Mouse (Mus musculus) gastrocnemius, postnatal 25 days (tissue): ENCODE measurements at regions not wholly inside any gene's neighbourhood (a gene's known extent, or its start where the extent isn't known, plus 50 kb on each side); places are given as distances from the start of the nearest gene placed in this dataset.

ENCODE experiments used
- DNase-seq: peaks from one replicate; pipeline ENCODE4 v3.0.0; 2022

GRCm38 (mm10) chrX:72330323-72330722, 55.7 kb upstream of the Gabre start:
- DNase-seq: peak; percentile 12

GRCm38 (mm10) chrX:72328822-72329221, 54.2 kb upstream of the Gabre start:
- no peak for DNase-seq
